Mouse (Mus musculus) bone marrow, adult 2 months (tissue): ENCODE measurements around the gene Armc12.

Source experiments
- CTCF ChIP-seq: fragments of 200-500 bp; IDR thresholded peaks from 2 replicates; pipeline ENCODE4 v1.5.1; 2011; ENCODE audit warnings: low read length, control low read depth; ENCODE audit not compliant: control insufficient read depth, insufficient read depth
- POLR2A ChIP-seq: fragments of 200-500 bp; IDR thresholded peaks from 2 replicates; pipeline ENCODE4 v1.6.1; 2011; ENCODE audit warnings: low read depth, mild to moderate bottlenecking, control low read depth, low read length, borderline replicate concordance; ENCODE audit not compliant: control insufficient read depth

- no peak for TF ChIP-seq CTCF
- TF ChIP-seq POLR2A = no peak
Observed at GRCm38 (mm10) chr17:28499190-28499589, 31.4 kb upstream of the Armc12 start.
